Mouse (Mus musculus) liver, postnatal 0 days (tissue): ENCODE results near the gene Mrps14.

Experiments used
- CTCF ChIP-seq: sonication (generic); IDR thresholded peaks from 2 replicates; pipeline ENCODE4 v1.5.1; 2016; ENCODE audit warnings: antibody characterized with exemption, low read depth
- EP300 ChIP-seq: IDR thresholded peaks from 2 replicates; pipeline ENCODE4 v1.6.1; 2016; ENCODE audit warnings: antibody characterized with exemption, low read depth, mild to moderate bottlenecking

DNA sequence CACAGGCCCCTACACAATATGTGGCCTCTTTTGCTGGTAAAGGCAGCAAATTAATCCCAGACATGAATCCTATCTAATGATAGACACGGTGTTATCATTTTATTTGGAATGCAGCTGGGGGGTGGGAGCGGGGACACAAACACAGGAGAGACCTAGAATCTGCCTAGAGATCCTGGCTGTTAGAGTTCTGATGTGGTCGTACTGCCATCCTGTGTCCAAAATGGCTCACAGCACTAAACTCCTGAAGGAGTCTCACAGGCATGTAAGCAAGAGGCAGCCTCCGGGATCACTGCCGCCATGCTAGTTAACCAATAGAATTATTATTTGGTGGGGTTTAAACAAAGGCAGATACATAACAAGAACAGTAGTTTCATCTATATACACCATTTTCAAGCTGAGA lies 10.5 kb upstream of the Mrps14 start:
- peak; percentile 57 for TF ChIP-seq CTCF
- no peak for TF ChIP-seq EP300
